Mouse (Mus musculus): ENCODE measurements at regions not wholly inside any gene's neighbourhood (a gene's known extent, or its start where the extent isn't known, plus 50 kb on each side); places are given as distances from the start of the nearest gene placed in this dataset.

DNA sequence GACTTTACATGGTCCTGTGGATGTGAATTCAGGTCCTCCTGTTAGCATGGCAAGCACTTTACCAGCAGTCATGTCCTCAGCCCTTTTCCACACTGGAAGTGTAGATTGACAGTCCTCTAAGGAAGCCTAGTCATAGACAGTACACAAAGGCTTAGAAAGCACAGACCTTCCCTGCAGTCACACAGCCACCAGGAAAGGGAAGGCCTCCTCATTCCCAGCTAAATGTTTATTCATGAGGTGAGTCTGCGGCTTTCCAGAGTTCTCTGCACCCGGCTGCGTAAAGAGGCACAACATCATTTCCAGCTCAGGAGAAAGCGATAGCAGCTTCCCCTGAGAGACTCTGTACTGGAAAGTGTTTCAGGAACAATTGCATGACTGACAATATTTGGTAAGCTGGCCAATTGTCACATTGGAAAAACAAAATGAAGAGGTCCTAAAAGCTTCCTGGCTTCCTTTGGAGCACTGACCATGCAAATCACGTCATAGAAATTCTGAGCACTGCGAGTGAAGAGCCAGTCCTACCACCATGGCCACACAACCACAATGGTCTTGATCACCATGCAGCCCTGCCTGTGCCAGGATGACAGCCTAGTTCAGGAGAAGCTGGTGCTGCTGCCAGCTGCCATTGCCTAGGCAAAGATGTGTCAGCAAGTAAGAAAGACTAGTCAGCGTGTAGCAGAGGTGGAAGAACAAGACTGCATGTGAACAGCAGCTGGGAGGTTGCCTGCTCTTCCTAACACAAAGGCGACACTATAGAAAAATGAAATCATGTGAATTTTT lies 252.2 kb upstream of the Tbl1xr1 start:
- no peak for DNase-seq

DNA sequence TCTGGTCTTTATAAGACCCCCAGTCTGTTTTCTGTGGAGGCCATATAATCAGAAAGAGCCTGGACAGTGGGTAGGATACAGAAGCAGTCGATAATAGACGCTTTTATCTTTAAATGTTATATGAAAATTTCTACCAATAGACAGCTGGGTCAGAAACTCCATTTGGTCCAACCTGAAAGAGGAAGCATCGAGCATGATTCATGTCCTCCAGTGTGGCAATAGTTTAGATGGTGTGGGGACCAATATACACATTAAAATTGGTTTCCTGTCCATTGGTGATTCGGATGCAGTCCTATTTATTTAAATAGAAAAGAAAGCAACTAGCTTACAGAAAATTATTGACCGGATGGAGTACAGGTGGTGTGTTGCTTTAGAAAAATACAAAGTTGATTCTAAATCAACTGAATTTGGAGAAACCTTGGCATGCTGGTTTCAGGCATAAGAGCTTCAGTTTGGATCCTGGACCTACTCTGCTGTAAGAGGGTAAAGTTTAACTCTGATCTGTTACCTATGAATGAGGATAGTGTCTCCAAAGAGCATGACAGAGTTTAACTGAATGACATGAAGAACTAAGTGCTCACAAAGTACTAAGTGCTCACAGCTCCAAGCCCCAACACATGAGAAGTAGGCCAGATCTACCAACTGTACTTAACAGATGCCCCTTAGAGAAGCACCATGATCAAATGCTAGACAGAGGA lies 251.4 kb upstream of the Tbl1xr1 start:
- no peak for DNase-seq

DNA sequence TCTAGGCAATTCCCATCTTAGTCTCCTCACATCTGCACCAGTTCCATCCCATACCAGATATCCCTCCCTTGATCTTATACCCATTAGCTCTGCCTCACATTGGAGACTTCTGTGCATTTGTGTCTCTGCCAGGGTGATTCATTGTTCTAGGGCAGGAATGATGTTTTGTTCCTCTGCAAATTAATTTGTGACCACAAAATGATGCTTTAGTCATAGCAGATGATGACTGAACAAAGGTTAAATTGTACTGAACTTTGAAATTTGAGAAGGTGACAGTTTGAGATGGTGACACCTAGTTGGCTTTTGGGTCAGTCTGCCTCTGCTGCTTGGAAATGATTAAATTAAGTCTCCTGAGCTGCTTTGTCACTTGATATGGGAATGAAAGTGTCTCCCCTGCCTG lies 248.8 kb upstream of the Tbl1xr1 start:
- DNase-seq, result no peak

DNA sequence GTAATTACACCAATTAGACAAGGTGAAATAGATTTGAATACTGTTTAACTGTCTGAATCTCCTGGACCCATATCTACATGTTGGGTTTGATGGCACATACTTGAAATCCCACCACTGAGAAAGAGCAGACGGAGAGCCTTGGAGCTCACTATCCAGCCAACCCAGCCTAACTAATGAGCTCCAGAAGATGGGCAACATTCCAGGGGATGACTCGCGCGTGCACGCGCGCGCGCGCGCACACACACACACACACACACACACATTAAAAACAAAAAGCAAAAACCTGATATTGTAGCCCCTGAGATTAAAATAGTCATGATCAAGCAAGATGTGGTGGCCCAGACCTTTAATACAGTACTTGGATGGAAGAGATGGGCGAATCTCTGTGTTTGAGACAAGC lies 243.3 kb upstream of the Tbl1xr1 start:
- no peak for DNase-seq

DNA sequence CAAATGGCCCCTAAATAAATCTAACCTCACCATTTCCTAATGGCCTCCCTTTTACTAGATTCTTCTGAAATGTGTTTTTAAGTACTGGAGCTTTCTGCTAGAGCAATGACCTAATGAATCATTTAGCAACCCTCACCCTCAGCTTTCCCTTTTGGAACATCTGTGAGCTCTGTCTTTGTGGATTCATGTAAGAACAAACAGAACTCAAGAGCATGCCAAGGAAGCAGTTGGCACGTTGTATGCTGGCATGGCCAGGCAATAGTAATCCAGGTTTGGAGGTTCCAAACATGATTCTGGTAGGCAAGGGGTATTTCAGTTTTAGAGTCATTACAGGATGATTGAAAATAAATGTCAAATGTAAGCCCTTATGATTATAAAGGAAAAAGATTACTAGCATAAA lies 240.9 kb upstream of the Tbl1xr1 start:
- DNase-seq, result no peak

DNA sequence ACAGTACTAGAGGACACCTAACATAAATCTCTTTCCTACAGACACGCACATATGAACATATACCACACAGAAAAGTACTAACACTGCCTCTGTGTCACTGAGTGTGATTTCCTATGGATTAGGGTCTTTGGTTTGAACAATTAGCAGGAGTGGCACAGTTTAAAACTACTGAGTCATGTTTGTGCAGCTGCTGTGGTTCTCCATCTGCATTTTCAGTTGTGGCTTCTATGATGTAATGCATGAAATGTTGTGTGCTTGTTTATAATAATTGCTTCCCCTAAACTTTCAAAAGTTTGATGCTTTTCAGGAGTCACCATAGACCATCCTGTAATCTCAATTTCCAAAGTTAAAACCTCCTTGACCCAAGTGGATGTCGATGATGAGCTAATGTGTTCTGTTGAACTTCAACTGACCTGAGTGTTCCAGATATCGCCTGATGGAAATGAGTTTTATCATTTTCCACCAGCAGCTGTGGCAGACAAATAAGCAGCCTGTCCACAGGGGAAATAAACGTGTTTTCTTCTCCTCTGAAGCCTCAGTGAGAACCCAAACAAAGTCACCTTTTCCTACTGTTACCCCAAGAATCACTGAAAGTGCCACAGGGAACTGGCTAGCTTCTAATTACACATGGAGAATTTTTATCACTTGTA lies 239.0 kb upstream of the Tbl1xr1 start:
- no peak for DNase-seq

DNA sequence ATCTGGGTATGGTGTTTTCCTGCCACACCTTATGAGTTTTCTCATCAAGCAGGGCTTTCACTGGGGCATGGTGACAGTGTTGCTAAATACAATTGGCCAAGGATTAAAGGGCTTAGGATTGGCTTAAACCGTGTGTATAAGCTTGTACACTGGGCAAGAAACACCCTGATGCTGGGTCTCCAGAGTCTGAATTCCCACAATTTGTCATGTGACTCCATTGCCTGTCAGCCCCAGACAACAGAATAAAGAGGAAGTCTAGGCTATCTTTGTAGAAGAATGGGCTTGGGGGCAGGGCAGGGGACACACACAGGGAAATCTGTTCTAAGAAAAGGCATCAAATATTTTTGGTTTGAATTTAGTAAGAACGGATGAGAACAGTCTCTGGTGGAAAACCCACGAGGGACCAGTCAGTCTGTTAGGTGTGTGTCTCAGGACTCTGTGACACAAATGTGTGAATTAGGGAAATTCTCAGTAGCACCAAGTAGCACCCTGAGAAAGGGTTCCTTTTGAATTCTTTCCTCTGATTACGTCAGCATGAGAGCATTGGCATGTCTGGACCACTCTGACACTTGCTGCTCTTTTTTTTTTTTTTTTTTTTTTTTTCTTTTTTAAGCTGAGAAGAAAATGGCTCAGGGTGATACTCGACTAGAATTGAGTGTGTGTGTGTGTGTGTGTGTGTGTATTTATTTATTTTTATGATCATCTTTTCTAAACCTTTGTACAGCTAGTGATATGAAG lies 235.5 kb upstream of the Tbl1xr1 start:
- DNase-seq, result no peak

DNA sequence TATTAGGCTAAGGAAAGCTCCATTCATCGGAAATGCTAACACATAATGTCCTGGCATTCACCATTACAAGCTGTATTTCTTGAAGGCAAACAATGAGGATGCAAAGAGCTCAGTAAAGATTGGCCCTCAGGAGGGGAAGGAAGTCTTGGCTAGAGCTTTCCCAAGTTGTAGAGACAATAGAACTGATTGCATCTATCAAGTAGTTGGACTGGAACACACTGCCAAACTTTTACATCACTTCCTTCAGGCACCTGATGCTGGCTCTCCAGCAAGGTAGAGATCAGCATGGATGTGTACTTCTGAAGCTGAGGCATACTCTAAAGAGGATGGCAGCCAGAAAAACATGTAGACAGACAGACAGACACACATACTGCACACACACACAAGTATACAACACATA lies 234.9 kb upstream of the Tbl1xr1 start:
- no peak for DNase-seq

DNA sequence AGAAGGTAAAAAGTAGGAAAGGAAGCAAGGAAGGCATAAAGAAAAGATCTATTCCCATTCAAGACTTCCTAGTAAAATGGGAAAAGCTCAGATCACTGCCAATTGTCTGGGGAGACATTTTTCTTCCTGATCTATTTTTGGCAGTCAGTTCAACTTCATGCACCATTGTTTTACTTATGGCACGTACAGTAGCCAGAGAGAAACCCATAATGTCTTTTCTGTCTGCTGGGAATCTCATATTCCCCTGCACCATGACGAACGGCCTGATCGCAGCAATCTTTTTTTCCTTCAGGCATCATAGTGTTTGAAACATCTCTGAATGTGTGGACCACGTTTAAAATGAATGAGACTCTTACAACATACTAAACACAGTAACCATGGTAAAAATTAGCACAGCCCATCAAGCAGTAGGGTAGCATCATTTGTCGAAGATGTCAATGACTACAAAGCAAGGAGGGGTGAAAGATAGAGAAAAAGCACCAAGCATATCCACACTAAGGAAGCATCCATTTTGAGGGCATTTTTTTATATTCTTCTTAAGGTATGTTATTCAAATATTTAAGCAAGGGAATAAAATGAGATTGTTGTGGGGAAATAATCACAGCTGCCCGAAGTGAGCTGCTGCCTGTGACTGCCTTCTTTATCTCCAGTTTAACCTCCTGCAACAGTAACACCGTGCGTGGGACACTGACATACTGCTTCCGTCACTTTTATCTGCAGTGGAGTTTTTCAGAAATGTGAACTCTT lies 233.7 kb upstream of the Tbl1xr1 start:
- DNase-seq, result no peak

DNA sequence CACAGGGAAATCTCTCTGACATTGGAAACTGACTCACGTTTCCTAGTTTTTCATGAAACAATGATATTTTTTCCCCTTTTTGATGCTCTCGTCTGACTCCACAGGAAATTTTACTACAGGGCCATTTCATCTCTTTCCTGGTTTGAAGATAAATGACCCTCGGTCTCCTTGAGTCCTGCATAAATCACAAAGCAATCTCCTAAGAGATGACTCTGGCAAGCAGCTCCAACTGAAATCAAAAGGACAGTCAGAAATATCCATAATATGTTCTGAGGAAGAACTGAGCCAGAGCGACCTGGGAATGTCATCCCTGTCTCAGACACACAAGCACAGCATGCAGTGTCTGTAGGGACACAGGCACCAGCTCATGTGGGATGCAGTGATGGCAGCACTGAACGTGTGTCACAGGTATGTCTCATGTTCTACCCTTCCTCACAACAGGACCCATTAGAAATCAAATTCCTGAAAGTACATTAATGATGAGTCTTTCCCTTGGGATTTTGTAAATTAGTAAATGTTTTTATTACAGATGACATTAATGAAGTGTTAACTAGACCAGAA lies 233.1 kb upstream of the Tbl1xr1 start:
- DNase-seq, result no peak

DNA sequence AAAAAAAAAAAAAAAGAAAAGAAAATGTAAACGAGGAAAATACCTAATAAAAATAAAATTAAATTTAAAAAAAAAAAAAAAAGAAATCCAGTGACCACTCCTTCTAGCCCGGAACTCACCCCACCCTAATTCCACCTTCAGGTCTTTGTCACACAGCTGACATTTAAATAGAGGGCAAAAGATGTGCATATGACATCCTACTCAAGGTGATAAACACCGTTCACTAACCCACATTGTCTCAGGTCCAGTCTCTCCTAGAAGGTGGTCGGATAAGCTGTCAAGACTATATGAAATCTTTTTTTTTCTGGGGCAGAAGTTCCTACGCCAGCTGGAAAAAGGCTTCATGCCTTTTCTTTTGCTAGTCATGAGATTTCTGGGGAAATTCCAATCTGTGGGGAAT lies 226.6 kb upstream of the Tbl1xr1 start:
- DNase-seq, result no peak

DNA sequence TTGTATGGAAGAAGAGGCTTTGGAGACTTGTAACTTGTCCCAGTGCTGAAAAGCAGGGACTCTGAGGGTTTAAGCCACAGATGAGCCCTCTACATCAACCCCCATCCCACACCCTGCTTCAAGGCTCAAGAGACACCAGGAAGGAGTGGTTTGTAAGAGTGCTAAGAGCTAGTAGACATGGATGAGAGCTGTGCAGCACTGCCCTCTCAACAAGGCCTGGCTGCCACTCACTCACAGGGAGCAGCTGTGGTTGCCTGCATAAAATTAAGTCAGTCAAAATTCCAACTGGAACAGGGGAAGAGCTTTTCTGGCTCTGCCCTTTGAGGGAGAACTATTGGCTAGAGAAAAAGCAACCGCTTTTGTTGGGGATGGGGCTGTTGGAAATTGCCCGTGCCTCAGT lies 225.5 kb upstream of the Tbl1xr1 start:
- DNase-seq, result no peak

DNA sequence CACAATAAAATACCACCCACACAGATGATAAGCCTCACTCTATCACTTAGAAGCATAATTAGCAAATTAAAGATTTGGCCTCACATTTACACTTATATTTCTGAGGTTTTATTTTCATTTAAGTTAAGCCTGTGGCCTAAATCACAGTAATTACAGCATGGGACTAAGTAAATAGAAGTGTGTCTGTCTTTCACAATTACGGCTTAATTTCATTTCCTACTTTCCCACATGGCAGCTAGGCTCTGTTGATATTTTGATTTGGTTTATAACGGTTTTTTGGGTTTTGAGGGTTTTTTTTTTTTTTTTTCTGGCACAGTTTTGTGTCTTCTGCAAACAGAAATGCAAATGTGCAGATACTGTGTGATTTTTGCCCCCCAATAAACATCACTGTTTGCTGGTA lies 222.1 kb upstream of the Tbl1xr1 start:
- no peak for DNase-seq

DNA sequence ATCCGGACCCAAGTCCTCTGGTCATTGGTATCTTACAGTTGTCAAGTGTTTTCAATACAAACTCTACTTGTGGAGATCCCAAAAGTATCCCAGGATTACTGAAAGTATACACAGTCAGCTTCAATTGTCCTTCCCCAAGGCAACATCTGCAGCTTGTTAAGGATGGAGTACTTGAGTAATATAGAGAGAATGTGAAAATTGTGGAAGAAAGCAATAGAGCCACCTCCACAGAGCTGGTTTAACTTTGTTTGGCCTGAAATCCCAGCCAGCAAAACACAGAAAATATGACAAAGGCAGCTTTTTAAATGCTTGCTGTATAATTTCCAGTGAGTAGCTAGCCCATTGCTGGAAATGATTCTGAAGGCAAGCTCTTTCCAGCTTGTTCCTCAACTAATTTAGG lies 217.0 kb upstream of the Tbl1xr1 start:
- DNase-seq, result no peak

DNA sequence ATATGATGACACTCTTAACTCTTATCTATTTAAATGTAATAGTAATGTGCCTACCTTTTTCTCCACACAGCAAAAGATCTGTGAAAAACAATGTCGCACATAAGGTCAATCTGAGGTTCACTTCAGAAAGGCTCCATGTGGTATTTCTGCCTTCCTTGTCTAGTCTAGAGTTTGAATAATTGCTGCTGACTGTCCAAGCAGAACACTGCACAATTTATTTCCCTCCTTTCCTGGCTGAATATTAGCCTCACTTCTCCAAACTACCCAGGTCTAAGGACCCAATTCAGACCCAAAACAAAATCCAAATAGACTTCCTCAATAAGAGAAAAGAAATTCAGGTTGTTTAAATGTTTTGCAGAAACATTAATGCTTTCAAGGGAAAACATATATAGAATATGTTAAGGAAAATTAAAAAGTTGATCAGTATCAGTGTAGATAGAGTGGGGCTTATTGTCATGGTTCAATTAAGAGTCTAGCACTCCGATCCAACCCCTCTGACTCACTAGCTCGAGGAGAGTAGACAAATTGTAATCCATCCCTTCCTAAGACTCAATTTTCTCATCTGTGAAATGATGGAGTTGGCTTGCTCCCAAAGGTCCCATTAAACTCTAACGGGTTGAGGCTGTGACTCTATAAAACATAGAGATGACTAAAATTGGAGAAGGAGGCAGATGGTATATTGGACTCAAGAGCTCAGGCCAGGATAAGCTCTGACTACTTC lies 215.4 kb upstream of the Tbl1xr1 start:
- DNase-seq, result no peak

DNA sequence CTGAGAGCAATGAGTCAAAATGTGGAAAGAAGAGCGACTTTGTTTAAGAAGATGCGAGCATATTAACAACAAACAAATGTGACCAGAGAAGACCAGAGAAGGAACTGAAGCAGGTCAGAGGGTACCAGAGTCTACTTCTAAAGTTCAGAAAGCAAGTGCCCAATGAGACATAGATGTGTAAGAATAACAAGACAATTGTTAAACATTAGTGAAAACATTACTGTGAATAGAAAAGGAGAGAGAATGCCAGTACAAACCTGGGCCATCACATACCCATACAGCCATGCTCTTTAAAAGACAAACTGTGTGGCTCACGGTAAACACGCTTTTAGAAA lies 214.8 kb upstream of the Tbl1xr1 start:
- no peak for DNase-seq

DNA sequence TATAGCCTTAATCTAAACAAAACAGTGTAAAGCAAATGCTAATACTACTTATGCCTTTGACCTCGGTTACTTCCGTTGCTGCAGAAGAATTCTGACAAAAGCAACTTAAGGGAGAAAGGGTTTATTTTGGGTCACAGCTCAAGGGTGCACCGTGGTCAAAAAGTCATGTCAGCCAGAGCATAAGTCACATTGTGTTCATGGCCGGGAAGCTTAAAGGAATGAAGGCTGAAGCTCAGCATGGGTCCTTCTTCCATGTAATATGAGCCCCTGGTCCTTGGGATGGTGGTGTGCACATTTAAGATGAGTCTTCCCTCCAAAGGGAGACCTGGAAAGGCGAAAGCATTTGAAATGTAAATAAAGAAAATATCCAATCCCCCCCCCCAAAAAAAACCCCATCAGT lies 212.1 kb upstream of the Tbl1xr1 start:
- DNase-seq, result no peak

DNA sequence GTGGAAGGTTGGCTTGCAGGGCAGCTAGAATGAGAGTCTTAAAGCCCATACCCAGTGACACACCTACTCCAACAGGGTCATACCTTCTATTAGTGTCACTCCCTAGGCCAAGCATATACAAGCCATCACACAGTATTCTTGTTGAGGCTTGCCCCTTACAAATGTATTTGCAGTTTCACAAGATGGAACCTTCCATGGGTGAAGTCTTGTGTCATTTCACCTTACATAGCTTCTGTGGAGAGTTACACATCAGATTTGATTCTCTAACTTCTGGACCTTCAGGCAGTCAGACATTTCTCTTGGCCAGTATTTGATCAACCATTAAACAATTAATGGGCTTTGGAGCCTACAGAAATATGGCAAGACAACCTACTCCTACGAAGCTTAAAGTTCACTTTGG lies 210.6 kb upstream of the Tbl1xr1 start:
- no peak for DNase-seq

DNA sequence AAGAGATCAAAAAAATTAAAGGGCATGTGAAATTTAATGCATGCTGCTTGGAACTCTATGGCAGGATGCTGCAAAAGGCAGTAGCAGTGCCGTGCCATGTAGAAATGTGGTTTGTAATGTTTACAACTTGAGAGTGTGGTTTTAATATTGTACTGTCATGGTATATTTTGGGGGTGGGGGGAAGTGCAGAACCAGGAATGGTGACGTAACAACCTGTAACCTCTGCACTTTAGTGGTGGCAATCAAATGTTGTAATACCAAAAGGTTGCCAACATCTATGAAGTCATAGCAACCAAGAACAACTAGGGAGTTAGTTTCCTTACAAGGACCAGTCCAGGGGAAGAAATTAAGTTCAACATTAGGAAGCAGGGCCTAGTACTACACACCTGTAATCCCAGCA lies 198.1 kb upstream of the Tbl1xr1 start:
- DNase-seq, result no peak

DNA sequence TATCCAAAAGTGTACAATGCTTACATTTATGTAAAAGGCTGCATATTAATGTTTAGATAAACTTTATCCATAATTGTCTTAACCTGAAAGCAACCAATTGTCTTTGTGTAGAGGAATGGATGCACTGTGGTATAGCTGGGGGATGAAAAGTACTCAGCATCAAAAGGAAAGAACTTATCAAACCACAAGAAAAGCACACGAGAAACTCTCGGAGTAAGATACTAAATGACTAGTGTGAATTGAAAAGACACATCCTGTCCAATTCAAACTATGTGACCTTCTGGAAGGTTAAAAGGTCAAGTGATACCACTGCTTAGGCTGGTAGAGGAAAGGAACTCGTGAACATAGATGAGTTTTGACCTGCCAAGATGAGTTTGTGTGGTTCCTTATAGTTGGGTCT lies 192.2 kb upstream of the Tbl1xr1 start:
- no peak for DNase-seq

DNA sequence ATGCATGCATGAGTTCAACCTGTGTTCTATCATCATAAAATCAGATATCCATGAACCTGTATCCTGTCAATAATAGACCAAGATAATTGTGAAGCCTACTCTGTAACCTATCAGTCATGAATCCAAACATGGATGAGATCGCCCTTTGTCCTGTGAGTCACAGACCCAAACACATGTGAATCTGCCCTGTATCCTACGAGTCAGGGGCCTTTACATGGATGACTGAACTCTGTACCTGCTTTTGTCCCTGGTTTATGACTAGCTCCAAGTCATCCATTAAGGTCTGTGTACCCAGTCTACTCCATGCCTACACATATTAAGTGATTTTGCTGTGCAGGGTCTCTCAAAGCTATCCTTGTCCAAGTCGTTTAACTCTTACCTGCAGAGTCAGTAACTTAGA lies 187.7 kb upstream of the Tbl1xr1 start:
- DNase-seq, result no peak
